Mouse (Mus musculus): ENCODE data around the gene Mrvi1. TPM values are rescaled to one million over a fixed set of nuclear protein-coding genes. Genes with fewer than 3 reads are reported as not detected.

Mrvi1 gene
- polyA plus RNA-seq, 1 experiment from 2014 or later = 9.1 TPM

Other genes with a start within 250 kb of the Mrvi1 start
- gene Ampd3, start 214.3 kb downstream of the Mrvi1 start, polyA plus RNA-seq (2015; fragmentation: Nextera tagmentation; extraction: Ambion mirVana) = 2.1 and 2.5 TPM in 2 replicates
- 34.1 and 38.8 TPM in 2 replicates for gene Rnf141, start 138.0 kb downstream of the Mrvi1 start, polyA plus RNA-seq (2015; fragmentation: Nextera tagmentation; extraction: Ambion mirVana)
- gene Lyve1, start 119.2 kb downstream of the Mrvi1 start, polyA plus RNA-seq (2015; fragmentation: Nextera tagmentation; extraction: Ambion mirVana) = 48.2 and 55.6 TPM in 2 replicates
- 56.3 and 66.7 TPM in 2 replicates for gene Ctr9, start 46.5 kb upstream of the Mrvi1 start, polyA plus RNA-seq (2015; fragmentation: Nextera tagmentation; extraction: Ambion mirVana)
- gene Eif4g2, start 100.6 kb upstream of the Mrvi1 start, polyA plus RNA-seq (2015; fragmentation: Nextera tagmentation; extraction: Ambion mirVana) = 735 and 742 TPM in 2 replicates